Mouse (Mus musculus) midbrain, embryonic 16.5 days (tissue): ENCODE measurements around the gene Mpeg1. TPM values are rescaled to one million over a fixed set of nuclear protein-coding genes. Genes with fewer than 3 reads are reported as not detected.

Experiments
- ATAC-seq: fragments of 200-750 bp; cut with Nextera tagmentation; 2 replicates; pipeline ENCODE4 v1.8.0; 2017; ENCODE audit warnings: moderate TSS enrichment
- H3K27ac ChIP-seq: fragments of 300-500 bp; sonication (generic); 2 replicates; pipeline ENCODE4 v1.5.1; 2014; ENCODE audit warnings: mild to moderate bottlenecking, low read length, mixed read lengths
- H3K27me3 ChIP-seq: fragments of 300-500 bp; sonication (generic); 2 replicates; pipeline ENCODE4 v1.6.1; 2014; ENCODE audit warnings: low read depth, low read length, mixed read lengths; ENCODE audit not compliant: control insufficient read depth, insufficient read depth
- H3K36me3 ChIP-seq: fragments of 300-500 bp; sonication (generic); 2 replicates; pipeline ENCODE4 v1.6.1; 2014; ENCODE audit warnings: mild to moderate bottlenecking, low read length, moderate library complexity, mixed read lengths; ENCODE audit not compliant: control insufficient read depth, insufficient read depth
- H3K4me1 ChIP-seq: fragments of 300-500 bp; sonication (generic); 2 replicates; pipeline ENCODE4 v1.6.1; 2014; ENCODE audit warnings: mild to moderate bottlenecking, low read length, mixed read lengths; ENCODE audit not compliant: control insufficient read depth, insufficient read depth
- H3K4me2 ChIP-seq: fragments of 300-500 bp; sonication (generic); 2 replicates; pipeline ENCODE4 v1.6.1; 2014; ENCODE audit warnings: mild to moderate bottlenecking, low read length, mixed read lengths
- H3K4me3 ChIP-seq: fragments of 300-500 bp; sonication (generic); 2 replicates; pipeline ENCODE4 v1.5.1; 2014; ENCODE audit warnings: low read depth, mild to moderate bottlenecking, low read length, moderate library complexity, mixed read lengths
- H3K9ac ChIP-seq: fragments of 300-500 bp; sonication (generic); 2 replicates; pipeline ENCODE4 v1.6.1; 2014; ENCODE audit warnings: low read depth, low read length, mixed read lengths
- H3K9me3 ChIP-seq: fragments of 300-500 bp; sonication (generic); replicated peaks from 2 replicates; pipeline ENCODE4 v1.6.1; 2014; ENCODE audit warnings: mild to moderate bottlenecking, low read length, mixed read lengths; ENCODE audit not compliant: control insufficient read depth, poor library complexity, severe bottlenecking
- WGBS: fragments of 180-500 bp; shearing (Covaris S2); extraction: QIAGEN DNeasy Blood & Tissue Kit; methylation state at CpG from one replicate; pipeline ENCODE4 v1.1.7; 2014; 5-methylcytosine and 5-hydroxymethylcytosine counted together
- polyA plus RNA-seq: library from polyadenylated mRNA; unstranded; fragments of >200 nt; fragmentation: Nextera tagmentation; extraction: Ambion mirVana; gene quantifications from 2 replicates; pipeline ENCODE4 v1.2.1, GENCODE M21; 2015

Gene Mpeg1
- polyA plus RNA-seq, 1 experiment from 2014 or later: 0.69 TPM

DNA sequence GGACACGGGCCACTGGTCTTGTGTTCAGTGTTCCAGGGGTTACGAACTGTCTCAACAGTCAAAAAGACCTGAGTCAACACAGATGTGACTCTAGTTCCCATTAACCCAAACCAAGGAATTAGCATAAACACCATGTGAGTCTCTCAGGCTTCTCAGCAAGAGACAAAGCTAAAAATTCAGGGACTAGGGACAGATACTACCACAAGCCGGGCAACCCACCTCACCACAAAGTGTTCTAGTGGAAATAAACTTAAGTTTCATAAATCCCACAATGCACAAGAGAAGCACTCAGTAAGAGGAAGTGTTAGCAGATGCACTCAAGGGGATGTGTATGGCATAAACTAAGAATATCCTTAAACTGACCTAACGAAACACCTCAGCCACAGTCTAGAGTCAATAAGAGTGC lies 25.6 kb upstream of the Mpeg1 start:
- Histone ChIP-seq H3K27me3 (no peaks in the 10 kb centered on the region), H3K9ac (no peak overlapping the region), H3K4me2 (no peak overlapping the region), H3K4me1 (no peaks in the 10 kb centered on the region), H3K9me3 (no peaks in the 10 kb centered on the region), H3K4me3 (no peak overlapping the region), H3K36me3 (no peaks in the 10 kb centered on the region), H3K27ac (no peak overlapping the region)
- no peak for ATAC-seq
- 83% methylated on average over 4 of the region's 4 CpGs for WGBS

GRCm38 (mm10) chr19:12435750-12436524 lies 24.6 kb upstream of the Mpeg1 start:
- H3K4me1 ChIP-seq: no peaks in the 10 kb centered on the region
- no peak for ATAC-seq
- no peak overlapping the region for H3K9ac ChIP-seq
- H3K4me3 ChIP-seq: no peak overlapping the region
- WGBS: 80% methylated on average over 4 of the region's 4 CpGs
- H3K9me3 ChIP-seq: no peaks in the 10 kb centered on the region
- H3K4me2 ChIP-seq: no peak overlapping the region
- H3K36me3 ChIP-seq: no peaks in the 10 kb centered on the region
- no peak overlapping the region for H3K27ac ChIP-seq
- no peaks in the 10 kb centered on the region for H3K27me3 ChIP-seq

DNA sequence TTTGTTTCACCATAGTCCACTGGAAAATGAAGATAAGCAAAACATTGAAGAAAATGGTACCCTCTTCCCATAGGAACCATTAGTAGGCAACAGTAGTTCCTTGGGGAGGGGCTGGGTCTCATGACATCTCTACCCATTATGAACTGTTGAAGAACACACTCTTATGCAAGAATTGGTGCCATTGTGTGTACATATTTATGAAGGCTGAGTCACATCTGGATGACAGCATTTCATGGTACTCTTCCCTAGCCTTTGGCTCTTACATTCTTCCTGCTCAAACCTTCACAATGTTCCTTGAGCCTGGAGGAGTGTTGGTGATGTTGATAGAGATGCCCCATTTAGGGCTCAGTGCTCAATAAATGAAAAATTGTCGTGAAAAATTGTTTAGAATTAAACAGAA lies 21.0 kb upstream of the Mpeg1 start:
- WGBS: 67% methylated on average over 1 of the region's 1 CpGs
- Histone ChIP-seq H3K9me3 (no peaks in the 10 kb centered on the region), H3K27me3 (no peaks in the 10 kb centered on the region), H3K27ac (no peak overlapping the region), H3K4me1 (no peaks in the 10 kb centered on the region), H3K4me3 (no peak overlapping the region), H3K9ac (no peak overlapping the region), H3K36me3 (no peaks in the 10 kb centered on the region), H3K4me2 (no peak overlapping the region)
- no peak for ATAC-seq

- no peaks in the 10 kb centered on the region for H3K36me3 ChIP-seq
- no peaks in the 10 kb centered on the region for H3K27me3 ChIP-seq
- no peak overlapping the region for H3K9ac ChIP-seq
- WGBS: 63% methylated on average over 5 of the region's 5 CpGs
- no peak overlapping the region for H3K4me3 ChIP-seq
- no peak overlapping the region for H3K4me2 ChIP-seq
- H3K9me3 ChIP-seq: no peaks in the 10 kb centered on the region
- no peak overlapping the region for H3K27ac ChIP-seq
- ATAC-seq: no peak
- H3K4me1 ChIP-seq: no peaks in the 10 kb centered on the region
Measured at GRCm38 (mm10) chr19:12440103-12440725, 20.4 kb upstream of the Mpeg1 start.

- WGBS: 81% methylated on average over 4 of the region's 4 CpGs
- Histone ChIP-seq H3K27ac (no peak overlapping the region), H3K9me3 (no peaks in the 10 kb centered on the region), H3K27me3 (no peaks in the 10 kb centered on the region), H3K4me1 (no peaks in the 10 kb centered on the region), H3K4me2 (no peak overlapping the region), H3K36me3 (no peaks in the 10 kb centered on the region), H3K4me3 (no peak overlapping the region), H3K9ac (no peak overlapping the region)
- ATAC-seq: no peak
Measured at GRCm38 (mm10) chr19:12442560-12442959, 18.0 kb upstream of the Mpeg1 start.

- Histone ChIP-seq H3K27ac (no peak overlapping the region), H3K4me2 (no peak overlapping the region), H3K4me1 (no peaks in the 10 kb centered on the region), H3K36me3 (no peaks in the 10 kb centered on the region), H3K27me3 (no peaks in the 10 kb centered on the region), H3K9ac (no peak overlapping the region), H3K9me3 (no peaks in the 10 kb centered on the region), H3K4me3 (no peak overlapping the region)
- 92% methylated on average over 3 of the region's 3 CpGs for WGBS
- ATAC-seq: no peak
Measured at GRCm38 (mm10) chr19:12445014-12445413, 15.6 kb upstream of the Mpeg1 start.

DNA sequence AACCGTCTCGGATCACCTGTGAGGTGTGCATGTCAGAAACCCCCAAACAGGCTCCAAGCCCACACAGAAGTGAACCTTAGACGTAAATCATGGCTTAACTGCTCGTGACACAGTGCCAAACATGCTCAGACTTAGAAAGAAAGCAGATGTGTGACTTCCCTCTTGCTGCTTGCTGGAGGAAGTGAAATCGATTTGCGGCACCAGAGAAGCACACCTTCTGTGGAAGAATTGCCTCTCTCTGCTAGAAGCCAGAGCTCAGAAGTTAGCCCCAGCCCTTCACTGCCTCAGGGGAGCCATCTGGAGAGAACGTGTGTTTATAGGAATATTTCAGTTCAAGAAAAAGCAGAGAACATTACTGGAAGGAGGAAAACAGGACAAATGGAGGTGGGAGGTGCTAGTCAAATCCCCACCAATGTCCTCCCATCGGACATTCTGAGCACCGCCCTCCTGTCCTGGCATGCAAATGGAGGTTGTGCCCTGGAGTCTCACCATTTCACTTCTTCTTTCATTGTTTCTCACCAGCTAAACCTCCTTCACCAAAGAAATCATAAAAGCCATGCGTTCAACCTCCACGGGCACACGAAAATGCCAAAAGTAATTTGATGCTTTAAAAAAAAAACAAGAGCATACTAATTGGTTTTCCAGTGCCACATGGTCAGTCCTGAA lies 3.0 kb upstream of the Mpeg1 start:
- Histone ChIP-seq H3K36me3 (no peaks in the 10 kb centered on the region), H3K4me3 (no peak overlapping the region), H3K9me3 (no peaks in the 10 kb centered on the region), H3K9ac (no peak overlapping the region), H3K27me3 (no peaks in the 10 kb centered on the region), H3K27ac (no peak overlapping the region), H3K4me2 (no peak overlapping the region), H3K4me1 (no peaks in the 10 kb centered on the region)
- ATAC-seq: no peak
- 85% methylated on average over 12 of the region's 12 CpGs for WGBS

DNA sequence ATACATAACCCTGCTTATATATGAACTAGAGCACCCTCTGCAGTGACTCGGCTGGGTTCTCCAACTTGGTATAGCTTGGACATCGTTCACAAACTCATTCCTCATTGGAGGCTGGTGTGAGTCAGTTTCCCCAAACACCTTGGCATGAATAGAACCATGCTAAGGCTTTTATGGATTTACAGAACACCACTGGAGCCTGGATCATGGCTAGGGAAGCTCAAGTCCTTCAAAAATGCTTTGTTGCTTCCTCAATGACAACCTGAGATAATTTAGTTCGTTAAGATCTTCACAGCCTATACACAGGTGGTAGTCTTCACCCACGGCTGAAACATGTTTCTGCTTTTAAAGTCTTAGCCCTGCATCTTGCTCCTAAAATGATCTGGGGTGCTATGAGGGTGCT lies 1.1 kb upstream of the Mpeg1 start:
- Histone ChIP-seq H3K9ac (no peak overlapping the region), H3K4me2 (no peak overlapping the region), H3K27me3 (no peaks in the 10 kb centered on the region), H3K36me3 (no peaks in the 10 kb centered on the region), H3K4me1 (no peaks in the 10 kb centered on the region), H3K4me3 (no peak overlapping the region), H3K27ac (no peak overlapping the region), H3K9me3 (no peaks in the 10 kb centered on the region)
- no peak for ATAC-seq
- 89% methylated on average over 4 of the region's 4 CpGs for WGBS
